Mouse (Mus musculus) cortical plate, adult 2 months (tissue): Measurements from ENCODE around the gene Palm.

Source experiments
- CTCF ChIP-seq: fragments of 200-500 bp; IDR thresholded peaks from 2 replicates; pipeline ENCODE4 v1.5.1; 2011; ENCODE audit warnings: mild to moderate bottlenecking, control low read depth, low read length; ENCODE audit not compliant: insufficient read depth; ENCODE audit errors: extremely low read depth
- POLR2A ChIP-seq: fragments of 200-500 bp; IDR thresholded peaks from 2 replicates; pipeline ENCODE4 v1.6.1; 2011; ENCODE audit warnings: mild to moderate bottlenecking, low read length, control low read depth; ENCODE audit not compliant: insufficient read depth; ENCODE audit errors: extremely low read depth

GRCm38 (mm10) chr10:79789581-79789980, 3.8 kb upstream of the Palm start:
- TF ChIP-seq CTCF (no peak), POLR2A (no peak)
